Mouse (Mus musculus): ENCODE measurements at regions not wholly inside any gene's neighbourhood (a gene's known extent, or its start where the extent isn't known, plus 50 kb on each side); places are given as distances from the start of the nearest gene placed in this dataset.

DNA sequence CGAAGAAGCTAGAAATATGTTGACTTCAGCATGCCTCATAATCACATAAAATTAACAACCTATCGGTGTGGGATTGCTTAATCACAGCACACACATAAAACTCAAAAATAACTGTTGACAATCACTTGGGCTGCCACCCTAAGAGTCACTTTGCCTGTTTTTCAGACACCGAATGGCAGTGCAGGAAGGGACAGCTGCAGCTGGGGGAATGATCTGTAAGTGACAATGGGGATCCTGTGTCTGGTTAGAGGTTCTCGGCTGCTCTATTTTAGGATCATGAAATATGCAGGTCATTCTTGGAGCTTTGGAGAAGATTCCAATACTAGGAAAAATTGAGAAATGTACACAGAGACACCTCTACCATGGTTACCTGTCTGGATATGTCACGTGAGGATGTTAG is 54.4 kb upstream of the Tcf12 start:
- no peak overlapping the region for H3K27ac ChIP-seq
- H3K36me3 ChIP-seq (replicated peaks; ENCODE audit: control insufficient read depth, insufficient read depth) = no peaks in the 10 kb centered on the region
- H3K27me3 ChIP-seq (ENCODE audit: control insufficient read depth, insufficient read depth, low read length) = no peaks in the 10 kb centered on the region
- H3K9me3 ChIP-seq (ENCODE audit: control insufficient read depth, low read length) = no peaks in the 10 kb centered on the region
- peaks cover 6% of the 10 kb centered on the region; the same call in 1 of the 2 replicates for H3K4me1 ChIP-seq (replicated peaks; ENCODE audit: control insufficient read depth, insufficient read depth, low read length)
- no peak overlapping the region for H3K4me2 ChIP-seq (replicated peaks)
- 80% methylated on average over 5 of the region's 5 CpGs for WGBS
- H3K9ac ChIP-seq = no peak overlapping the region
- H3K4me3 ChIP-seq (replicated peaks; ENCODE audit: low read length) = no peak overlapping the region
- DNase-seq (ENCODE audit: low spot score) (no peak), ATAC-seq (ENCODE audit: low FRiP score) (no peak)

DNA sequence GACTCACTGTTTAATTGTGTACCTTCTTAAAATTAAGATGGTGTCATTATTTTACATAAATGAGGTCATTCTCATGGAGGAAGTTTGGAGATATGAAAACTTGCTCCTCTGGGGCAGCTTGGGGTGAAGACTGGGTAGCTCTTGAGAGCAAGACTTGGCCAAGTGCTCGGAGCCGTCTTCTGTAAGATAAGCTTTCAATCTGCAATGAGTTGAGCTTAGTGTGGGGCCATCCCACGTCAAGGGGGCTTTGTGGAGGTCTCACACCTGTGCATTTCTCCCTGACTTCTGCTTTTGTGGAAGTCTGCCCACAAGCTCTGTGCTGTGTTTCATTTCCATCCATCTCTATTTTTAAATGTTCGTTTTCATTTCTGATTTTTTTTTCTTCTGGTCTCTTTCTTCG is 54.9 kb upstream of the Tcf12 start:
- ATAC-seq (ENCODE audit: low FRiP score) = no peak
- Histone ChIP-seq H3K27me3 (ENCODE audit: control insufficient read depth, insufficient read depth, low read length) (no peaks in the 10 kb centered on the region), H3K9me3 (ENCODE audit: control insufficient read depth, low read length) (no peaks in the 10 kb centered on the region), H3K36me3 (replicated peaks; ENCODE audit: control insufficient read depth, insufficient read depth) (no peaks in the 10 kb centered on the region), H3K4me3 (replicated peaks; ENCODE audit: low read length) (no peak overlapping the region), H3K9ac (no peak overlapping the region), H3K4me2 (replicated peaks) (no peak overlapping the region), H3K4me1 (replicated peaks; ENCODE audit: control insufficient read depth, insufficient read depth, low read length) (peaks cover 6% of the 10 kb centered on the region; the same call in 1 of the 2 replicates), H3K27ac (no peak overlapping the region)
- DNase-seq (ENCODE audit: low spot score) = no peak
- WGBS = 92% methylated on average over 5 of the region's 5 CpGs

DNA sequence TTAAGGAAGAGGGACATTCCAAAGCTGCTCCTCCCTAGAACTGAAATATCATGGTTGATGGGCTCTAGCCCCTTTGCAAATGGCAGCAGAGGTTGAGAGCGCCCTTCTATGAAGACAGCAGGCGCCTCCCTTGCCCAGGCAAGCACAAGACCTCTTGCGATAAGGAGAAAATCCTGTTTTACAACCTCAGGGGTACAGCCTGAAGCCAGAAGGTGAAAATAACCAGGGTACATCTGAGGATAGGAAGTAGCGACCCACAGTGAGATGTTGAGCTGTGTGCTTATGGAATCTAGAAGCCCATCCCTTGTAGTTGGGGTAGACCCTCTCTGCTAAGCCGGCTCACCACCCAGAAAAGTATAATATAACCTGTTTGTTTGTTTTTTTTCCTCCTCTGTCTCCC is 57.6 kb upstream of the Tcf12 start:
- H3K4me3 ChIP-seq (replicated peaks; ENCODE audit: low read length) = no peak overlapping the region
- H3K9ac ChIP-seq = no peak overlapping the region
- no peaks in the 10 kb centered on the region for H3K9me3 ChIP-seq (ENCODE audit: control insufficient read depth, low read length)
- peaks cover 6% of the 10 kb centered on the region; the same call in 1 of the 2 replicates for H3K4me1 ChIP-seq (replicated peaks; ENCODE audit: control insufficient read depth, insufficient read depth, low read length)
- DNase-seq (ENCODE audit: low spot score) = no peak
- WGBS = 72% methylated on average over 5 of the region's 5 CpGs
- peak overlapping the region; percentile 45 for H3K4me2 ChIP-seq (replicated peaks)
- H3K27me3 ChIP-seq (ENCODE audit: control insufficient read depth, insufficient read depth, low read length) = no peaks in the 10 kb centered on the region
- ATAC-seq (ENCODE audit: low FRiP score) = no peak
- no peaks in the 10 kb centered on the region for H3K36me3 ChIP-seq (replicated peaks; ENCODE audit: control insufficient read depth, insufficient read depth)
- H3K27ac ChIP-seq = no peak overlapping the region

DNA sequence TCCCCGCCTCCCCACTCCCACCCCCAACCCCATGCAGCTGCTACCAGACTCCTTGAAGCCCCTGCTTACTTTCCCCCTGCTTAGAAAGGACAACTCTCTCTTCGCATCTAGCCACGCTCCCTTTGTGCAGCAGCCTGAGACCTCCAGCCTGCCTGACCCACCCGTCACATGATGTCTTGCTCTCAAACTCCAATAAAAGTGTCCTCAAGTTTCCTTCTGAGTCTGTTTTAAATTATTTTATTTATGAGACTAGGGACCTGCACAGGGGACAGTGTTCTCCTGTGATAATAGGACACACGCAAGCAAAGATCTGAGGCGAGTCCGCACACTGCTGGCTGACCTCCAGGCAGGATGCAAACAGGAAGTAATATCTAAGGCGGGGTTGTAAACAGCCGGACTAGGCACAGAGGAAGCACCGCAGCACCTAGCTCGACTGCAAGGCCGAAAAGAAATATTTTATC is 58.1 kb upstream of the Tcf12 start:
- H3K9me3 ChIP-seq (ENCODE audit: control insufficient read depth, low read length) = no peaks in the 10 kb centered on the region
- peak overlapping the region; percentile 45 for H3K4me2 ChIP-seq (replicated peaks)
- no peaks in the 10 kb centered on the region for H3K27me3 ChIP-seq (ENCODE audit: control insufficient read depth, insufficient read depth, low read length)
- peak overlapping the region; percentile 32 for H3K9ac ChIP-seq
- H3K4me3 ChIP-seq (replicated peaks; ENCODE audit: low read length) = peak overlapping the region; percentile 14; the same call in 1 of the 2 replicates
- 9% methylated on average over 12 of the region's 12 CpGs for WGBS
- peaks cover 6% of the 10 kb centered on the region; the same call in 1 of the 2 replicates for H3K4me1 ChIP-seq (replicated peaks; ENCODE audit: control insufficient read depth, insufficient read depth, low read length)
- H3K27ac ChIP-seq = no peak overlapping the region
- DNase-seq (ENCODE audit: low spot score) (no peak), ATAC-seq (ENCODE audit: low FRiP score) (no peak)
- no peaks in the 10 kb centered on the region for H3K36me3 ChIP-seq (replicated peaks; ENCODE audit: control insufficient read depth, insufficient read depth)

DNA sequence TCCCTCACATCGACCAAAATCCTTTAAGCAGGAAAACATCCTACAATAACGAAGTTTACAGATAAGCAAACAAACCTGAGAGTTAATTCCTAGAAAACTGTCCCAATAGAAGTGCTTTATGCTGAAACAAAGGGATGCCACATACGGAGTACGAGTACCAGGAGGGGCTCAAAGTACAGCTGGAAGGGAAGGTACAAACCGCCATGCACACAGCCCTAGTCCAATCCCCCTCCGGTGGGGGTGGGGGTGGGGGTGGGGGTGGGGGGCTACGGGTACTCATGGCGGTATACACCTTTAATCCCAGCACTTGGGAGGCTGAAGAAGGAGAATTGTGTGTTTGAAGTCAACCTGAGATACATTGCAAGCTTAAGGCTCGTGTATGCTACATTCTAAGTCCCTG is 58.6 kb upstream of the Tcf12 start:
- Histone ChIP-seq H3K4me3 (replicated peaks; ENCODE audit: low read length) (peak overlapping the region; percentile 14; the same call in 1 of the 2 replicates), H3K9me3 (ENCODE audit: control insufficient read depth, low read length) (peaks cover 3% of the 10 kb centered on the region; the same call in 1 of the 2 replicates), H3K27ac (no peak overlapping the region), H3K36me3 (replicated peaks; ENCODE audit: control insufficient read depth, insufficient read depth) (no peaks in the 10 kb centered on the region), H3K4me1 (replicated peaks; ENCODE audit: control insufficient read depth, insufficient read depth, low read length) (peaks cover 6% of the 10 kb centered on the region; the same call in 1 of the 2 replicates), H3K9ac (peak overlapping the region; percentile 32), H3K4me2 (replicated peaks) (peak overlapping the region; percentile 45), H3K27me3 (ENCODE audit: control insufficient read depth, insufficient read depth, low read length) (no peaks in the 10 kb centered on the region)
- DNase-seq (ENCODE audit: low spot score) (no peak), ATAC-seq (ENCODE audit: low FRiP score) (no peak)
- WGBS = 12% methylated on average over 9 of the region's 9 CpGs

DNA sequence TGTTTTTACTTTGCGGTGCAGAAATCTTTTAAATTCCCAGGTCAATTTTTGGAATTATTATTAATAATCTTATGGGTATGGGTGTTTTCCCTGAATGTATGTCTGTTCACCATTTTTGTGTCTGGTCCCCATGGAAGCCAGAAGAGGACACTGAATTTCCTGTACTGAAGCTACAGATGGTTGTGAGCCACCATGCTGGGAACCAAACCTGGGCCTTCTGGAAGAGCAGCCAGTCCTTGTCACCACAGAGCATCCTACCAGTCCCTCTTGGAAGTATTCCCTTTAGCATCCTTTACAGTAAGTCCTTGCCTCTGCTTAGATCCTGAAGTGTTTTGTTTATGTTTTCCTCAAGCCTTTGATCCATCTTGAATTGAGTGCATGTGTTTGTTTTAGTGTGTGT is 60.7 kb upstream of the Tcf12 start:
- Histone ChIP-seq H3K27ac (no peak overlapping the region), H3K9ac (no peak overlapping the region), H3K4me2 (replicated peaks) (no peak overlapping the region), H3K36me3 (replicated peaks; ENCODE audit: control insufficient read depth, insufficient read depth) (no peaks in the 10 kb centered on the region), H3K27me3 (ENCODE audit: control insufficient read depth, insufficient read depth, low read length) (no peaks in the 10 kb centered on the region), H3K4me3 (replicated peaks; ENCODE audit: low read length) (no peak overlapping the region), H3K4me1 (replicated peaks; ENCODE audit: control insufficient read depth, insufficient read depth, low read length) (peaks cover 6% of the 10 kb centered on the region; the same call in 1 of the 2 replicates), H3K9me3 (ENCODE audit: control insufficient read depth, low read length) (peaks cover 6% of the 10 kb centered on the region; the same call in 1 of the 2 replicates)
- DNase-seq (ENCODE audit: low spot score) = no peak
- 97% methylated on average over 1 of the region's 1 CpGs for WGBS
- ATAC-seq (ENCODE audit: low FRiP score) = no peak

DNA sequence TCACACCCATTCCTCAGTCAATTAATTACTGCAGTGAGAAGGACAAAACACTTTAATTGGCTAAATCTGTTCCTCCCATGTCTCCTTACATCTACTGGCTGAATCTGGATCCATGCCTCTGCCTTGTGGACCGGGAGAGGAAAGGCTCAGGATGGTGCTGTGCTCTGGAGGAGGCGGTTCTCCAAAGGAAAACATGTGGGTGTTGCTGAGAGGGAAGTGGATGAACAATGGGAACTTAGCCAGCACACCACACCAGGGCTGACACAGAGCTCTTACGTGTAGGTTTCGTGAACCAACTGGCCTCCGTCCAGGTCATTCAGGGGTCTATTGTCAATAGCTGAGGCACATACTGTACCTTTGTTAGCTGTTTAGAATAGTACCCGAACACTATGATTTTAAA is 69.3 kb upstream of the Tcf12 start:
- Histone ChIP-seq H3K4me2 (replicated peaks) (no peak overlapping the region), H3K4me3 (replicated peaks; ENCODE audit: low read length) (no peak overlapping the region), H3K9me3 (ENCODE audit: control insufficient read depth, low read length) (no peaks in the 10 kb centered on the region), H3K4me1 (replicated peaks; ENCODE audit: control insufficient read depth, insufficient read depth, low read length) (no peaks in the 10 kb centered on the region), H3K27ac (no peak overlapping the region), H3K27me3 (ENCODE audit: control insufficient read depth, insufficient read depth, low read length) (no peaks in the 10 kb centered on the region), H3K9ac (no peak overlapping the region), H3K36me3 (replicated peaks; ENCODE audit: control insufficient read depth, insufficient read depth) (no peaks in the 10 kb centered on the region)
- 69% methylated on average over 6 of the region's 6 CpGs for WGBS
- DNase-seq (ENCODE audit: low spot score) = no peak
- no peak for ATAC-seq (ENCODE audit: low FRiP score)

DNA sequence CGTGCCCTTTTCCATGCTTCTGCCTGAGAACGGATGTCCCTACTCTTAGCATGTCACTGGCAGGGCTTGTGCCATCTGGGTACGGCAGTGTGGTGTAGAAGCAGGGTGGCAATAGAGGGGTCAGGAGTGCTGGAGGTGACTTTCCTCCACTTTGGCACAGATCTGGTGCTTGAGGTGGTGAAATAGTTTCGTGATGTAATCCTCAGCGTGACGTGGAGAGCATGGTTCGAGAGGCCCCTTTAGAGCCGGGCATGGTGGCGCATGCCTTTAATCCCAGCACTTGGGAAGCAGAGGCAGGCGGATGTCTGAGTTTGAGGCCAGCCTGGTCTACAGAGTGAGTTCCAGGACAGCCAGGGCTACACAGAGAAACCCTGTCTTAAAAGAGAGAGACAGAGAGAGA is 71.7 kb upstream of the Tcf12 start:
- DNase-seq (ENCODE audit: low spot score) (no peak), ATAC-seq (ENCODE audit: low FRiP score) (no peak)
- H3K4me2 ChIP-seq (replicated peaks) = no peak overlapping the region
- H3K27ac ChIP-seq = no peak overlapping the region
- H3K9me3 ChIP-seq (ENCODE audit: control insufficient read depth, low read length) = no peaks in the 10 kb centered on the region
- no peaks in the 10 kb centered on the region for H3K27me3 ChIP-seq (ENCODE audit: control insufficient read depth, insufficient read depth, low read length)
- no peaks in the 10 kb centered on the region for H3K36me3 ChIP-seq (replicated peaks; ENCODE audit: control insufficient read depth, insufficient read depth)
- no peaks in the 10 kb centered on the region for H3K4me1 ChIP-seq (replicated peaks; ENCODE audit: control insufficient read depth, insufficient read depth, low read length)
- 95% methylated on average over 10 of the region's 10 CpGs for WGBS
- H3K9ac ChIP-seq = no peak overlapping the region
- no peak overlapping the region for H3K4me3 ChIP-seq (replicated peaks; ENCODE audit: low read length)

DNA sequence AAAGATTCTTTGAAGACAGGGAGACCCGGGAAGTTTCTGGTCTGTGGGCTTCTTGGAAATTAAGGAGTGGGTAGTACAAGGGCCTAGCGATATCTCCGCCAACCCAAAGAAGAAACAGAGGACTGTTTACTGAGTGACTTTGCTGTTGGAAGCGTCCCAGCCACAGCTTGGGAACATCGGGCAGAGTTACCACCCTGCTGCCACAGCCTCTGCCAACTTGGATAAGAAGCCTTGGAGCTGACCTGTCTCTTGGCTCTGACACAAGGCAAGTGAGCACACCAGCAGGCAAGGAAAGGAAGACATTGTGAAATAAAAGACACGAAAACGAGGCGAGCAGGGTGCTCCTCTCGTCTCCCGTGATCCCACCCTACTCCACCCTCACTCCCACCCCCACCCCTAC is 72.3 kb upstream of the Tcf12 start:
- Histone ChIP-seq H3K4me3 (replicated peaks; ENCODE audit: low read length) (no peak overlapping the region), H3K27me3 (ENCODE audit: control insufficient read depth, insufficient read depth, low read length) (no peaks in the 10 kb centered on the region), H3K4me2 (replicated peaks) (no peak overlapping the region), H3K36me3 (replicated peaks; ENCODE audit: control insufficient read depth, insufficient read depth) (no peaks in the 10 kb centered on the region), H3K9me3 (ENCODE audit: control insufficient read depth, low read length) (no peaks in the 10 kb centered on the region), H3K27ac (no peak overlapping the region), H3K9ac (no peak overlapping the region), H3K4me1 (replicated peaks; ENCODE audit: control insufficient read depth, insufficient read depth, low read length) (no peaks in the 10 kb centered on the region)
- no peak for DNase-seq (ENCODE audit: low spot score)
- 79% methylated on average over 10 of the region's 10 CpGs for WGBS
- ATAC-seq (ENCODE audit: low FRiP score) = no peak

DNA sequence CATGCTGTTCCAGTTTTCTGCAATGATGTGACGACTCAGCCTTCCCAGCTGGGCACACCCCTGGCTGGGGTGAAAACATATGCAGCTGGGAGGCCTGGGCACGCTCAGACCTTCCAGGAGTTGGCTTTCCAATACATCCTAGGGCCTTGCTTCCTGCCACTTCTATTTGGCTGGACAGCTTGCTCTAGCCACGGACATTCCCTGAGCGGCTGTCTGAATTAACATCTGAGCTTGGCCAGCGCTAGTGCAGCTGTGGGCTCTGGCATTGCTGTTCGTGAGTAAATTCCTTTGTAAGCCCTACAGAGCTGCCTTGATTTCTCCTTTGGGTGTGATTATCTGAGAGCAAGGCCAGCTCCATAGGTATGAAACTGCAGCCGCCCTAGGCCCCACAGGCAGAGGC is 78.2 kb upstream of the Tcf12 start:
- 85% methylated on average over 7 of the region's 7 CpGs for WGBS

More for the DNA sequence above, 78.2 kb upstream of the Tcf12 start:
- Histone ChIP-seq H3K4me2 (replicated peaks) (no peak overlapping the region), H3K27me3 (ENCODE audit: control insufficient read depth, insufficient read depth, low read length) (no peaks in the 10 kb centered on the region), H3K9me3 (ENCODE audit: control insufficient read depth, low read length) (no peaks in the 10 kb centered on the region), H3K9ac (no peak overlapping the region), H3K4me3 (replicated peaks; ENCODE audit: low read length) (no peak overlapping the region), H3K27ac (no peak overlapping the region), H3K36me3 (replicated peaks; ENCODE audit: control insufficient read depth, insufficient read depth) (no peaks in the 10 kb centered on the region), H3K4me1 (replicated peaks; ENCODE audit: control insufficient read depth, insufficient read depth, low read length) (0 out of 2 replicates have a peak, but pooled peaks cover 4% of the 10 kb centered on the region)
- DNase-seq (ENCODE audit: low spot score) (no peak), ATAC-seq (ENCODE audit: low FRiP score) (no peak)

Measured in hindbrain, embryonic 14.5 days (tissue).